Mouse (Mus musculus) midbrain, embryonic 11.5 days (tissue): ENCODE results near the gene Galnt7. TPM values are rescaled to one million over a fixed set of nuclear protein-coding genes. Genes with fewer than 3 reads are reported as not detected.

Experiments
- ATAC-seq: fragments of 200-750 bp; cut with Nextera tagmentation; 2 replicates; pipeline ENCODE4 v1.8.0; 2017; ENCODE audit warnings: moderate TSS enrichment, moderate library complexity; ENCODE audit not compliant: low FRiP score
- DNase-seq: peaks from one replicate; pipeline ENCODE4 v3.0.0; 2015; ENCODE audit warnings: low spot score; ENCODE audit errors: missing footprints
- H3K27ac ChIP-seq: fragments of 300-500 bp; sonication (generic); 2 replicates; pipeline ENCODE4 v1.5.1; 2014; ENCODE audit warnings: low read depth, low read length
- H3K27me3 ChIP-seq: fragments of 300-500 bp; sonication (generic); 2 replicates; pipeline ENCODE4 v1.6.1; 2014; ENCODE audit warnings: mild to moderate bottlenecking, low read length, moderate library complexity, mixed read lengths; ENCODE audit not compliant: control insufficient read depth, insufficient read depth
- H3K36me3 ChIP-seq: fragments of 300-500 bp; sonication (generic); 2 replicates; pipeline ENCODE4 v1.6.1; 2014; ENCODE audit warnings: mild to moderate bottlenecking, low read length, moderate library complexity, mixed read lengths; ENCODE audit not compliant: control insufficient read depth, insufficient read depth
- H3K4me1 ChIP-seq: fragments of 300-500 bp; sonication (generic); 2 replicates; pipeline ENCODE4 v1.6.1; 2014; ENCODE audit warnings: low read length; ENCODE audit not compliant: control insufficient read depth, insufficient read depth
- H3K4me2 ChIP-seq: fragments of 300-500 bp; sonication (generic); 2 replicates; pipeline ENCODE4 v1.6.1; 2014; ENCODE audit warnings: mild to moderate bottlenecking, moderate library complexity
- H3K4me3 ChIP-seq: fragments of 300-500 bp; sonication (generic); 2 replicates; pipeline ENCODE4 v1.5.1; 2014; ENCODE audit warnings: low read depth, low read length
- H3K9ac ChIP-seq: fragments of 300-500 bp; sonication (generic); 2 replicates; pipeline ENCODE4 v1.6.1; 2014; ENCODE audit warnings: low read length
- H3K9me3 ChIP-seq: fragments of 300-500 bp; sonication (generic); 2 replicates; pipeline ENCODE4 v1.6.1; 2016; ENCODE audit warnings: low read length; ENCODE audit not compliant: control insufficient read depth
- WGBS: fragments of 180-500 bp; shearing (Covaris S2); extraction: QIAGEN DNeasy Blood & Tissue Kit; methylation state at CpG from one replicate; pipeline ENCODE4 v1.1.7; 2014; 5-methylcytosine and 5-hydroxymethylcytosine counted together
- polyA plus RNA-seq: library from polyadenylated mRNA; unstranded; fragments of >200 nt; fragmentation: Nextera tagmentation; extraction: Ambion mirVana; gene quantifications from 2 replicates; pipeline ENCODE4 v1.2.1, GENCODE M21; 2014

The Galnt7 gene
- polyA plus RNA-seq, 1 experiment from 2014 or later, result 16.9 TPM

DNA sequence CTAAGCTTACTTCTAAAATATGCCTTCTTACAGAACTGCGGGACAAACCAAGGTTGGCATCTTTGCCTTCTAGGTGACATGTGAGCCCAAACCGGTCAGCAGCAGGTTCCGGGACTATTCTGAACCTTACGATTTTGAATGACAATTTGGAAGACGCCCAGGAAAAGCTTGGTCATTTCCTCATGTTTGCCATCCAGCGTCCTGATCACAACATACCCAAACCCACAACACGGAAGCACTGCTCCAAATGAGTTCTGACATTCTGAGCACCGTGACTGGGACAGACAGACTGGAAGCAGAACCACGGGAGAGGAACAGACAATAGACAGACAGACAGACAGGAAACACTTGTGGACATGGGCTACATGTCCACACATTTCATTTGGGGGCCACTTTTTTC, 111.4 kb downstream of the Galnt7 start:
- no peak for ATAC-seq
- no peak overlapping the region for H3K4me2 ChIP-seq

DNA sequence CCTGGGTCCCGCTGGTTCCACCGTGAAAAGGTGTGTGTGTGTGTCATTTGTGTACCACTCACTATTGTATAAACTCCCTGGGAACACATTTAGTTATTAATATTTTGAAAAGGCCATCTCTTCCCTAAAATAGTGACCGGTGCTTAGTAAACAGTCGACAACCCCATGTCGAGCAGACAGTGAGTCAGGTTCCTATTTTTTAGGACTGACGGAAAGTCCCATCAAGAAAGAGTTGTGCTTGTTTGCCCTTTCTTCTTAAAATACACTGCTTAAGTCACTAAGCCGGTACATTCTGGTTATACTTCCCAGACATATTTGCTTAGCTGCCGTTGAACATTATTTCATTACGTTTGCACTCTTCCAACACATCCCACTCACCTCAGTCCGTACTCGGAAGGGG, 111.9 kb downstream of the Galnt7 start:
- H3K36me3 ChIP-seq, result no peaks in the 10 kb centered on the region
- H3K4me1 ChIP-seq, result no peaks in the 10 kb centered on the region
- DNase-seq (no peak), ATAC-seq (no peak)
- no peaks in the 10 kb centered on the region for H3K9me3 ChIP-seq
- H3K9ac ChIP-seq, result no peak overlapping the region
- H3K27ac ChIP-seq, result no peak overlapping the region
- H3K27me3 ChIP-seq, result no peaks in the 10 kb centered on the region
- H3K4me3 ChIP-seq, result no peak overlapping the region
- H3K4me2 ChIP-seq, result no peak overlapping the region
- 94% methylated on average over 11 of the region's 11 CpGs for WGBS

More for the DNA sequence above, 111.4 kb downstream of the Galnt7 start:
- no peak overlapping the region for H3K27ac ChIP-seq
- no peaks in the 10 kb centered on the region for H3K9me3 ChIP-seq
- no peak overlapping the region for H3K9ac ChIP-seq
- no peaks in the 10 kb centered on the region for H3K4me1 ChIP-seq
- DNase-seq, result no peak
- H3K4me3 ChIP-seq, result no peak overlapping the region
- H3K36me3 ChIP-seq, result no peaks in the 10 kb centered on the region
- no peaks in the 10 kb centered on the region for H3K27me3 ChIP-seq
- WGBS, result 91% methylated on average over 9 of the region's 9 CpGs

DNA sequence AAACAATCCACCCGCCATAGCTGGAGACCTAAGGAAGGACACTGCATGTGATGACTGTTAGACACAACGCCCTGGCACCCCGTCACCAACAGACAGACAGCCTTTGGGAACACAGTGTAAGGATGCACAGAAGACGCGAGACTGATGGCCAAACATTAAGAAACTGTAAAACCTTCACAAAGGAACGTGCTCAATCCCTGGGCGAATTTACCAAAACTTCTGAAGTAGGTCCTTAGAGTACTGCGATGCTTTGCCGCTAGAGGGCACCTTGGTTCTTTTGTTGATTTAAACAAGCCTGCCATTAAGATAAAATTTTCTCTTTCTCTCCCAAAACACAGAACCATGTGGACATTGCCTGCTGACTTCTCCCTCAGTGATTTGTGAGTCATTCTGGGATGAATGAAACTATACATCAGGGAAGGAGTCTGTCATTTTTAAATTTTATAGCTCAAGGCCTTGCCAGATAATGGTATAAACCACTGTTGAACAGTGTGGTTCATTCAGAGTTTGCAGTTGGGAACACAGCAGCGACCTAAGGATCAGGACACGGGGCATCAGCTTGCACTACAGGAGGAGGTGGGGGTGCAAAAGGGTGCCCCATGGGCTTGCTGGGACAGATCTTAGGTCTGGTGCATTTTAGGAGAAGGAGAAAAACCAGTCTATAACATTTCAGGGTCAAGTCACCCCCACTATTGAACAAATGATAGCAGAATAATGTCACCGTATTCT, 112.6 kb downstream of the Galnt7 start:
- WGBS, result 45% methylated on average over 12 of the region's 12 CpGs
- peak; percentile 97 for DNase-seq

DNA sequence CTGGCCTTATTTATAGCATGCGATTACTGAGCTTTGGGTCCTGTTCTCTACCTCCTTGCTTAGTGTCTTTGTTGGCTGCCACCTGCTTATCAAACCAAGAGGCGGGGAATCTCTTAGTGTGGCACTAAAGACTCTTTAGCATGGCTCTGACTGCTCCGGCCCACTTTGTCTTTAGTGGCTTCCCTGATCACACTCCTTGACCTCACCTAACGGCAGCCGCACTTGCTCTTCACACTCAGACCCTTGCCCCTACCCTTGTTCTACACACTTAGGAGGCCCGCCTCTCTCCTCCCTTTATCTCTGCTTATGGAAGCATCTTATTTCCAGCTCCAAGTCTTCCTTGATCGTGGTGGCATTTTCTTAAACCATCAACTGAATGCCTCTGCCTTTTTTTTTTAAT, 114.2 kb downstream of the Galnt7 start:
- Histone ChIP-seq H3K4me1 (no peaks in the 10 kb centered on the region), H3K27me3 (no peaks in the 10 kb centered on the region), H3K4me2 (no peak overlapping the region), H3K4me3 (no peak overlapping the region), H3K9me3 (no peaks in the 10 kb centered on the region), H3K27ac (no peak overlapping the region), H3K36me3 (peaks cover 7% of the 10 kb centered on the region; the same call in 1 of the 2 replicates), H3K9ac (no peak overlapping the region)
- WGBS, result 83% methylated on average over 7 of the region's 7 CpGs
- DNase-seq, result no peak
- ATAC-seq, result no peak

More for the DNA sequence above, 112.6 kb downstream of the Galnt7 start:
- peaks cover 4% of the 10 kb centered on the region; the same call in 1 of the 2 replicates for H3K36me3 ChIP-seq
- no peak overlapping the region for H3K4me2 ChIP-seq
- no peak overlapping the region for H3K9ac ChIP-seq
- ATAC-seq, result peak; percentile 46
- no peak overlapping the region for H3K4me3 ChIP-seq
- H3K4me1 ChIP-seq, result no peaks in the 10 kb centered on the region
- no peaks in the 10 kb centered on the region for H3K27me3 ChIP-seq
- H3K9me3 ChIP-seq, result no peaks in the 10 kb centered on the region
- no peak overlapping the region for H3K27ac ChIP-seq

DNA sequence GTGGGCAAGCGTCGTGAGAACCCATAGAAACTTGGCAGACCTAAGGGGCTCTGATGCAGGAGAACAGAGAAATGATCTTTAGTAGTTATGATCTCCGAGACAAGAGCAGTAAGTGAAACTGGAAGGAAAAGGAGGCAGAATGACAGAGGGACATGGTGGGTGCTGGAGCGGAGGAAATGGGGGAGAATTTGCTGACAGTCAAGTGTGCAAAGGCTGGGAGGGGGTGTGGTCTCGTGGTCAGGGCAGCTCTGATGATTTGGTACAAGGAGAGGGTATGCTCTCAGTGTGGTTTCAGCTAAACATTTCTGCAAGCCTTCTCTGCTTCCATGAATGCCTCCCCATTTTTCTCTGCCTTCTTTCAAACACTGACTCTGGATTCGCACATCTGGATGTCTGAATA, 116.7 kb downstream of the Galnt7 start:
- Histone ChIP-seq H3K36me3 (peaks cover 7% of the 10 kb centered on the region; the same call in 1 of the 2 replicates), H3K27ac (no peak overlapping the region), H3K4me2 (no peak overlapping the region), H3K27me3 (no peaks in the 10 kb centered on the region), H3K9me3 (no peaks in the 10 kb centered on the region), H3K4me1 (no peaks in the 10 kb centered on the region), H3K4me3 (no peak overlapping the region), H3K9ac (no peak overlapping the region)
- no peak for DNase-seq
- no peak for ATAC-seq
- WGBS, result 97% methylated on average over 6 of the region's 6 CpGs

DNA sequence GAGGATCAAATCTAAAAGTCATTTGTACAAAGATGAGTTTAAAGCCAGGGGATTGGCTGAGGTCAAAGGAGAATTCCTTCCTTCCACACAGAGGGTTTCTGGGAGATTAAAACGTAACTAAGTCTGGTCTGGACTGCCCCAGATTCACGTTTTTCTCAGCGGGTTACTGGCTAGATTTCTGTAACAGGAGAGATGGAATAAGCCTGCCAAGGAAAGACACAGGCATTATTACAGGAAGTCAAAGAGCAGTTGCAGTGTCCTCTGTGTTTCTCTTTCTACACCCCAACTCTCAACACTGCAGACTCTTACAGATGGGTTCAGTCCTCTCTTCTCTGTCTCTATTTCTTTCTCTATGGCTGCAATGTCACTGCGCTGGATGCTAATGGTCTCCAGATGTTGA, 118.3 kb downstream of the Galnt7 start:
- ATAC-seq, result no peak
- Histone ChIP-seq H3K27me3 (no peaks in the 10 kb centered on the region), H3K4me3 (no peak overlapping the region), H3K36me3 (peaks cover 7% of the 10 kb centered on the region; the same call in 1 of the 2 replicates), H3K27ac (no peak overlapping the region), H3K4me2 (no peak overlapping the region), H3K4me1 (no peaks in the 10 kb centered on the region), H3K9ac (no peak overlapping the region), H3K9me3 (no peaks in the 10 kb centered on the region)
- DNase-seq, result no peak
- 74% methylated on average over 4 of the region's 4 CpGs for WGBS

DNA sequence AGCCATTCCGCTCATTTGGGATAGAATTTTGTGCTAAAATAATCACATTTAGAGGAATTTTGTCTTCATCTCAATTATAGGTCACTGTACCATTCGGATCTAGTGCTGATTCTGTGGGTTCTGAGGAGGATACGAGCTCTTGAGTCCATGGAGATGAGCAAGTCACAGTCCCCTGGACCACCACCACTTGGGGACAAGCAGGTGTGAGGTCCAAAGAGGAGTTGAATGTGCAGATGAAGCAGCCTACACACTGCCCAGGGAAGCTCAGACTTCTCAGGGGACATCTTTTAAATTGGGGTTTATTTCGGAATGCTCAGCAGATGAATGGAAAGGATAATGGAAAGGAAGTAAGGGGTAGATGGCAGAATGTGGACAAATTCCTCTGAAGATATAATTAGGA, 119.7 kb downstream of the Galnt7 start:
- Histone ChIP-seq H3K9me3 (no peaks in the 10 kb centered on the region), H3K4me2 (no peak overlapping the region), H3K36me3 (peaks cover 7% of the 10 kb centered on the region; the same call in 1 of the 2 replicates), H3K4me3 (no peak overlapping the region), H3K27me3 (no peaks in the 10 kb centered on the region), H3K4me1 (no peaks in the 10 kb centered on the region), H3K27ac (no peak overlapping the region), H3K9ac (no peak overlapping the region)
- DNase-seq (no peak), ATAC-seq (no peak)
- WGBS, result 96% methylated on average over 4 of the region's 4 CpGs

DNA sequence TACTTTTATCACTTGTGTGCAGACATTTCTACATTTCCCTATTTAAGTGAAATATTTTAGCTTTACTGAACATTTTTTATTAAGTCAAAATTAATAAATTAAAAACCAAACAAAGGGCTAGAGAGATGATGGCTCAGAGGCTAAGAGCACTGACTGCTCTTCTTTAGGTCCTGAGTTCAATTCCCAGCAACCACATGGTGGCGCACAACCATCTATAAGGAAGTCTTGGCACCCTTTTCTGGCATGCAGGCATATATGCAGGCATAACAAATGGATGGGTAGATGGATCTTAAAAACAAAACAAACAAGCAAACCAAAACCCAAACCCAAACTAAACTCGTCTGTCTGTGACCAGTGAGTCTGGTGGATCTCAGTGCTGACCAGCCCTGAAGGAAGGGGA, 120.6 kb downstream of the Galnt7 start:
- no peak overlapping the region for H3K27ac ChIP-seq
- peaks cover 7% of the 10 kb centered on the region; the same call in 1 of the 2 replicates for H3K36me3 ChIP-seq
- H3K9me3 ChIP-seq, result no peaks in the 10 kb centered on the region
- ATAC-seq (no peak), DNase-seq (no peak)
- WGBS, result 48% methylated on average over 2 of the region's 2 CpGs
- no peak overlapping the region for H3K4me2 ChIP-seq
- H3K4me1 ChIP-seq, result no peaks in the 10 kb centered on the region
- no peak overlapping the region for H3K4me3 ChIP-seq
- H3K27me3 ChIP-seq, result no peaks in the 10 kb centered on the region
- H3K9ac ChIP-seq, result no peak overlapping the region

DNA sequence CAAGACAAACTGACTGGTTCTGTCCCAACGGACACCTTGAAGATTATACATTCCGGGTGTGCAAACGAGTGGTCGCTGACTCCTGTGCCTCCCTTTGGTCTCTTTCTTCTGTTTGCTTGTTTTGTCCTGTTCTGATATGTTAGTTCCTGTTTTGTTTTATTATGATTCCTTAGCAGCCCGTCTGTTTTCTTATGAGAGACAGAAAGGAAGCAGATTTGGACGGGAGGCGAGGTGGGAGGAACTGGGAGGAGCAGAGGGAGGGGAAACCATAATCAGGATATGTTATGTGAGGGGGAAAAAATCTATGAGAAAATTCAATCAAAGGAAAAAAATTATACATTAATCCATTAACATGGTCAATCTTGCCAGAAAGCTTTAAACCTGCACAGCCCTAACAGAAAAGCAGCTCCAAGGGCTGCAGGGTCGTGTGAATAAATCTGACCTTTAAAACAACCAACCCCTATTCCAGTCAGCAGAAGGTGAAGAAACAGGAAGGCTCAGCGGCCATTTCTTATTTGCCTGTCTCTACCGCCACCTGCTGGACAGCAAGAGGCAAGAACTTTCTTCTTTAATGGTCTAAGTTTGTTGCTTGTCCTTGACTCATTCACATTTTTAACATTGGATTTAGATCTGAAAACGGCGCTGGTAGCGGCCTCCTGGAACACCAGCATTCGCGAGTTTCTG, 122.0 kb downstream of the Galnt7 start:
- ATAC-seq, result peak; percentile 69
- H3K9ac ChIP-seq, result no peak overlapping the region
- 29% methylated on average over 15 of the region's 15 CpGs for WGBS

More for the DNA sequence above, 122.0 kb downstream of the Galnt7 start:
- no peaks in the 10 kb centered on the region for H3K9me3 ChIP-seq
- no peak overlapping the region for H3K4me2 ChIP-seq
- no peak overlapping the region for H3K4me3 ChIP-seq
- H3K27ac ChIP-seq, result no peak overlapping the region
- DNase-seq, result no peak
- peaks cover 7% of the 10 kb centered on the region; the same call in 1 of the 2 replicates for H3K36me3 ChIP-seq
- H3K27me3 ChIP-seq, result no peaks in the 10 kb centered on the region
- H3K4me1 ChIP-seq, result no peaks in the 10 kb centered on the region
